Mouse (Mus musculus): Measurements from ENCODE around the gene Ptpn12. TPM values are rescaled to one million over a fixed set of nuclear protein-coding genes. Genes with fewer than 3 reads are reported as not detected.
"Not testable (repeated sequence)": the region's sequence is repeated elsewhere in the genome, so short reads cannot be mapped to it uniquely, and the experiment has no call there.

The Ptpn12 gene
- polyA plus RNA-seq, 1 experiment from 2014 or later = 25.6 TPM

DNA sequence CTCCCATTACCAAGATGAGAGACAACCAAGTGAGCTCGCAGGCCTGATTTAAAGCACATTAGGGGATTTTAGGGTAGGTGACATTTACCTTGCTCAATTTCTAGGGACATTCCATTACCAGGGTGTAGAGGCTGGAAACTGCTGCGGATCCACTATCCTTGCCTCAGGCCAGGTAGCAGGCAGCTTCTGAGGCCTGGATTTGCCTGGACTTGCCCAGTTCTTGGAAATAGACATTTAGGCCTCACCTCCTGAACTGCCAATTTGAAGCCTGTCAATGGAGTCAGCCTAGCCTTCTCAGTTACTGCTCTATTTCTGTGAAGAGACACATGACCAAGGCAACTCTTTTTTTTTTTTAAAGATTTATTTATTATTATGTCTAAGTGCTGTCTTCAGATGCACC, 94.8 kb downstream of the Ptpn12 start:
- H3K9me3 ChIP-seq = peaks cover 9% of the 10 kb centered on the region; the same call in 1 of the 2 replicates
- H3K27ac ChIP-seq (replicated peaks) = no peak overlapping the region
- 81% methylated on average over 2 of the region's 2 CpGs for WGBS
- H3K4me3 ChIP-seq = no peak overlapping the region
- DNase-seq (ENCODE audit: low spot score) = no peak
- no peaks in the 10 kb centered on the region for H3K27me3 ChIP-seq (replicated peaks; ENCODE audit: low read depth, poor library complexity, severe bottlenecking)
- no peaks in the 10 kb centered on the region for H3K4me1 ChIP-seq
- H3K36me3 ChIP-seq (replicated peaks) = peaks cover 15% of the 10 kb centered on the region

DNA sequence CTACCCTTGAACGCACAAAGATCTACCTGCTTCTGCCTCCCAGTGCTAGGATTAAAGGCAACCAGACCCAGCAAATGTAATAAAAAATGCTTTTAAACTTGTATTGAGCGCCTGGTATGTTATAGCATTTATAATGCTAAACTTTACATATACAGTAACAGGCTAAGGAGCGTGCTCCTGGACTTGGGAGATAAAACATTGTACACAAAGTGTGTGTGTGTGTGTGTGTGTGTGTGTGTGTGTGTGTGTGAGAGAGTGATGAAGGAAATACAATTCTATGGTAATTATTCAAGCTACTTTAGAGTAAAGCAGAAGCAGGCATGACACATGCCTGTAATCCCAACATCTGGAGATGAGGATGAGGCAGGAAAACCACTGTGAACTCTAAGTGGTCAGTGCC, 99.4 kb downstream of the Ptpn12 start, which contains the start of gene Rsbn1l:
Rsbn1l (minus strand) TSS at position 101 of the 400 bp plus-strand sequence.
- no peak for DNase-seq (ENCODE audit: low spot score)
- H3K36me3 ChIP-seq (replicated peaks) = peaks cover 15% of the 10 kb centered on the region
- 94% methylated on average over 3 of the region's 3 CpGs for WGBS
- 0 out of 2 replicates have a peak, but pooled peaks cover 7% of the 10 kb centered on the region for H3K4me1 ChIP-seq
- H3K27ac ChIP-seq (replicated peaks) = no peak within 1 kb of the TSS
- H3K4me3 ChIP-seq = no peak within 1 kb of the TSS
- no peaks in the 10 kb centered on the region for H3K27me3 ChIP-seq (replicated peaks; ENCODE audit: low read depth, poor library complexity, severe bottlenecking)
- H3K9me3 ChIP-seq = peaks cover 9% of the 10 kb centered on the region; the same call in 1 of the 2 replicates

DNA sequence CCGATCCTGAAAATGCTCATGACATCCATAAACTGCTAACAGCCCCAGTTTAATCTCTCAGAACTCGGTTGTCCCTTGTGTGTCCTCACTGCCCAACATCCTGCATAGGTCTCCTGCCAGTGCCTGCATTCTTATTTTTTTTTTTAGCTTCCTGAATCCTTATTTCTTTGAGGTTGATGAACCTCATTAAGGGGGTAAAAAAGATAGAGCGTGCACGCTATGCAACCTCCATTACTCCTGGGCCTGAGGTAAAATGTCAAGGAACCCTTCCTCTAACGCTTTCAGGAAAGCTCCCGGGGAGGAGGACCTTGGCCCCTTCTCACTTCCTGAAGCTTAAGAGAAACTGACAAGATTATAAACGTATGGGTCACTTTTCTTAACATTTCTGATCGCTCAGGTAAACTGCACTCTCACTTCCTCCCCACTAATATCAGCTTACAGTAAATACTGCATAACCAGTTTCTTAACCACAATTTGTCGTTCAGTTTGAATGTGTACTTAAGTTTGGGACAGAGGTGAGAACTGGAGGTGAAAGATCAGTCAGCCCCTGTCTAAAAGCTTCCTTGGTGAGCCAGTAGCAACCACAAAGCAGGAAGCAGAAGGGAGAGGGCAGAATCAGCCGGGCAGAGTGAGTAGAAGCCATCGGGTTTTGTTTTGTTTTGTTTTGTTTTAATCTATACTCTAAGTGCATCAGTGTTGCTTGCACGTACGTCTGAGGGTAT, 100.4 kb downstream of the Ptpn12 start:
- H3K27me3 ChIP-seq (replicated peaks; ENCODE audit: low read depth, poor library complexity, severe bottlenecking) = no peaks in the 10 kb centered on the region
- 72% methylated on average over 13 of the region's 13 CpGs for WGBS
- DNase-seq (ENCODE audit: low spot score) = no peak
- peaks cover 9% of the 10 kb centered on the region; the same call in 1 of the 2 replicates for H3K9me3 ChIP-seq
- peaks cover 15% of the 10 kb centered on the region for H3K36me3 ChIP-seq (replicated peaks)
- no peak overlapping the region for H3K27ac ChIP-seq (replicated peaks)
- H3K4me1 ChIP-seq = 0 out of 2 replicates have a peak, but pooled peaks cover 7% of the 10 kb centered on the region
- H3K4me3 ChIP-seq = no peak overlapping the region

DNA sequence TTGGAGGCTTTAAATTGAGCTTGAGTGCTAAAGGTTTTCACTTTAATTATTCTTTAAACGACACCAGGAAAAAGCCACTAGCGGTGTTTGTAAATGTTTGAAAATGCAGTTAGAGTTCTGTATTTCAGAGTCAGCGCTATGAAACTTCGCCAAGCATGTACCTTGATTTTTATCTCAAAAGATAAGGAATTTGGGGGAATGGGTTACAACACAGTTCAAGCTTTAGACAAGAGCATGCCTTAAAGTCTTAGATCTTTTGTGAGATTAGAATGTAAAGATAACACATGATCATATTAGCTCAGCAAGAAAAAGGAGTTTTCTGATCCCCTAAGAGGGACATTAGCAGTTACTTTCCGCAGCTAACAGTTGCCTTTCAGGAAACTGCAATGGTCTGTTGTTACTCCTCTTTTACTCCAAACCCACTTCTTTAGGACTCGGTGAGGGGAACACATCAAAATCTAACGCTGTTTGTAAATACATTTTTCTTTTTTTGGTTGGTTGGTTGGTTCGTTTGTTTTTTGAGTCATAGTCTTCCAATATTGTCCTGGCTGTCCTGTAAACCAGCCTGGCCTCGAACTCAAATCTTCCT, 103.3 kb downstream of the Ptpn12 start:
- peaks cover 6% of the 10 kb centered on the region; the same call in 1 of the 2 replicates for H3K9me3 ChIP-seq
- H3K4me1 ChIP-seq = peaks cover 17% of the 10 kb centered on the region
- peak overlapping the region; percentile 96 for H3K4me3 ChIP-seq
- no peaks in the 10 kb centered on the region for H3K27me3 ChIP-seq (replicated peaks; ENCODE audit: low read depth, poor library complexity, severe bottlenecking)
- peaks cover 9% of the 10 kb centered on the region; the same call in 1 of the 2 replicates for H3K36me3 ChIP-seq (replicated peaks)
- no peak for DNase-seq (ENCODE audit: low spot score)
- WGBS = 24% methylated on average over 9 of the region's 9 CpGs
- peak overlapping the region; percentile 99 for H3K27ac ChIP-seq (replicated peaks)

DNA sequence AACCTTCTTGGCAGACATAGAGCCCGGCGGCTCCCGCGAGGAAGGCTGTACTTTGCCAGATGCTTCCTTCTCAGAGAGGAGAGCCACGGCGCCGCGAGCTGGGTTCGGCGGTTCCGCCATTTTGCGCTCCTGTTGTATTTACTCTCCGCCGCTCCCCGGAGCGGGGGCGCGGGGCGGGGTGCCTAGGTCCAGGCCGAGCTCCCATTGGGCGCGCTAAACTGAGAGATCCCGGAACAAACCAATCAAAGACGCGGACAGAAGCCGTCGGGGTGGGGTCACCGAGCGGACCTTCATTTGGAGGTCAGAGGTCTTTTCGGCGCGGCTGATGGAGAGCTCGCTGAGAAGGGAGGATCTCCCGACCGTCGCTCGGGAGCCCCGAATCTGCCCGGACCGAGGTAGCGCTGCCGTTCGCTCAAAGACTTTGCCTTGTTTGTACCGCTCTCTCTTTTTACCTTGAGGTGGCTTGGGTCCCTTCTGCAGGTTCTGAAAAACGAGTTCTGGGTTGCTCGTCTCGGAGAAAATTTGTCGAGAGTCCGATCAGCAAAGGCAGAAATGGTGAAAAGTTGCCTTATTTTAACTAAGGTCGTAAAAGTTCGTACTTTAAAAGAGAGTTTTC, 103.9 kb downstream of the Ptpn12 start:
- WGBS = under 1% methylated on average over 51 of the region's 51 CpGs
- H3K9me3 ChIP-seq = peaks cover 2% of the 10 kb centered on the region; the same call in 1 of the 2 replicates
- H3K4me3 ChIP-seq = peak overlapping the region; percentile 96
- H3K4me1 ChIP-seq = peaks cover 17% of the 10 kb centered on the region
- peak; percentile 97 for DNase-seq (ENCODE audit: low spot score)
- peak overlapping the region; percentile 99 for H3K27ac ChIP-seq (replicated peaks)
- peaks cover 5% of the 10 kb centered on the region; the same call in 1 of the 2 replicates for H3K36me3 ChIP-seq (replicated peaks)
- no peaks in the 10 kb centered on the region for H3K27me3 ChIP-seq (replicated peaks; ENCODE audit: low read depth, poor library complexity, severe bottlenecking)

DNA sequence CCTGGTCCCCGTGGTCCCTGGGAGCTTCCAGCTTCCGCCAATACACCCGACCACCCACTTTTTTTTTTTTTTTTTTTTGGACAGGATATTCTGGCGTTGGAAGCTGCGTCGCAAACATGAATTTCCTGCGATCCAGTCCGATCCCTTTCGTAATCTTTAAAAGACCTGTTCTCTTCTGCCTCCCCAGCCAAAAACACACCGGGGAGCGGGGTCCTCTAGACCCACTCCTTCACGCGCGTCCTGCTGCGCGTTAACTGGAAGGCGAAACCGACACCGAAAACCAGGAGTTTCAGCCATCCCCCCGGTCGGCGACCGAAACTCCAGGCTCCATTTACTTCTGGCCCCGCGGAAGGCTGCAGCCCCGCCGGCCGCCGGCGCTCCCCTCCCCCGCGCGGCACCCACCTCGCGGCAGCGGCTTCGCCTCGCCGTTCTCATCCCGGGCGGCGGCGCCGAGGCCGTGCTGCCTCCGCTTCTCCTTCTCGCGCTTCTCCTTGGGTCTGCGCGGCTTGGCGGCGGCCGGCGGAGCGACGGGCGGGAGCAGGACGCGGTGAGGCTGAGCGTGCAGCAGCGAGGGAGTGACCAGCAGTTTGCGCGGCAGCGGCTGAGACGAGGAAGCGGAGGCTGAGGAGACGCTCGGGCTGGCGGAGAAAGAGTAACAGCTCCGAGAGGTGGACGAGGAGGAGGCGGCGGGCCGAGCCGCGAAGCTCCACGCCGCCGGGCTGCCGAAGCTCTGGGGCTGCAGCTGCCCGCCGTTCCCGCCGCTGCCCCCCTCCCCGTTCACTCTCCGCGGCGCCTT, 104.7 kb downstream of the Ptpn12 start:
- H3K27ac ChIP-seq (replicated peaks) = peak overlapping the region; percentile 99
- H3K4me1 ChIP-seq = peaks cover 17% of the 10 kb centered on the region
- H3K27me3 ChIP-seq (replicated peaks; ENCODE audit: low read depth, poor library complexity, severe bottlenecking) = no peaks in the 10 kb centered on the region
- H3K9me3 ChIP-seq = no peaks in the 10 kb centered on the region
- H3K4me3 ChIP-seq = peak overlapping the region; percentile 96
- WGBS = under 1% methylated on average over 88 of the region's 88 CpGs
- no peaks in the 10 kb centered on the region for H3K36me3 ChIP-seq (replicated peaks)
- DNase-seq (ENCODE audit: low spot score) = peak; percentile 77

DNA sequence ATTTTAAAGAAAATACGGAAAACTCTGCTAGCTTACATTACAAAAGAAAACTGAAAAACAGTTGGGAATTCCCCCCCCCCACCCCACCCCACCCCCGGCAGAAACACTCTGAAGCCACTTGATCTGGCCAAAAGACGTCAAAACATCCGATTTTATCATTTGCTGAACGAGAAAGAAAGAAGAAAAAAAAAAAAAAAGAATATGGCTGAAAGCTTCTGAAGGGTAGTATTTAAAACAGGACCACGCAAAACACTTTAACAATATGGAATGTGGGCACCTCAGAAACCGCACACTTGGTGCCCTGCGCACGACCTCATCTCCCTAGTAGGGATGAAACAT, 105.2 kb downstream of the Ptpn12 start:
- H3K36me3 ChIP-seq (replicated peaks) = no peaks in the 10 kb centered on the region
- H3K9me3 ChIP-seq = no peaks in the 10 kb centered on the region
- peaks cover 18% of the 10 kb centered on the region for H3K4me1 ChIP-seq
- H3K4me3 ChIP-seq = peak overlapping the region; percentile 96
- WGBS = under 1% methylated on average over 9 of the region's 9 CpGs
- DNase-seq (ENCODE audit: low spot score) = no peak
- no peaks in the 10 kb centered on the region for H3K27me3 ChIP-seq (replicated peaks; ENCODE audit: low read depth, poor library complexity, severe bottlenecking)
- H3K27ac ChIP-seq (replicated peaks) = peak overlapping the region; percentile 99

DNA sequence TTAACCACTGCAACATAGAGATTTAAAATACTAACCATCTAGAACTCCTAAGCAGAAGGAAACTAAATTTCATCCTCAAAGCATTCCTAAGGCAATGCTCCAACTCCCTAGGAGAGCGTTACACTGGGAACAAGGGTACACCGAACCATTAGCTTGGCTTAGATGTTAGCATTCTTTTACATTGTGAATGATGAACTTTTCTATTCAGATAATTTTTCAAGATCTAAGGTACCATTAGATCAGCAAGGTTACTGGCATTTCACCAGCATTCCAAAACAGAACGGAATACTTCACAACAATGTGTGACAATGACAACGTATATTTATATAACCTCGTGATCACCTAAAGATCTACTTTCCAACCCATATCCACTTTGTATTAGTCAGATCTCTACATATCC, 105.6 kb downstream of the Ptpn12 start:
- Histone ChIP-seq H3K27ac (replicated peaks) (peak overlapping the region; percentile 99; the same call in 1 of the 2 replicates), H3K36me3 (replicated peaks) (no peaks in the 10 kb centered on the region), H3K4me1 (peaks cover 22% of the 10 kb centered on the region), H3K27me3 (replicated peaks; ENCODE audit: low read depth, poor library complexity, severe bottlenecking) (no peaks in the 10 kb centered on the region), H3K4me3 (peak overlapping the region; percentile 96), H3K9me3 (no peaks in the 10 kb centered on the region)
- no peak for DNase-seq (ENCODE audit: low spot score)
- WGBS = 23% methylated on average over 5 of the region's 5 CpGs

DNA sequence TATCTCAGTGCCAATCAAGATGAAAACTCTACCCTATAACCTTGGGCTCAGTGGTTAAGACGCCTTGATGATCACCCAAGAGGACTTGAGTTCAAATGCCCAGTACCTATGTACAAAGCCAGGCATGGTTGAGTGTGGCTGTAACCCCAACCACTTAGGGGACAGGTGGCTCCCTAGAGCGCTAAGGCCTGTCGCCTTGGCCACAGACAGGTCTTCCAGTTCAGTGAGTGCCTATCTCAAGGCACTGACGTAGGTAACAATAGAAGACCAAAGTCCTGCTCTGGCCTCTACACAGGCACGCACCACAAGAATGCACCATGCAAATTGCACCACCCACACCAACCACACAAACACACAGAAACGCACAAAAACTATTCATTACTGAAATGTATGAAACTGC, 108.8 kb downstream of the Ptpn12 start:
- no peaks in the 10 kb centered on the region for H3K36me3 ChIP-seq (replicated peaks)
- peaks cover 16% of the 10 kb centered on the region for H3K4me1 ChIP-seq
- WGBS = 89% methylated on average over 6 of the region's 6 CpGs
- H3K27me3 ChIP-seq (replicated peaks; ENCODE audit: low read depth, poor library complexity, severe bottlenecking) = no peaks in the 10 kb centered on the region
- no peak for DNase-seq (ENCODE audit: low spot score)
- H3K27ac ChIP-seq (replicated peaks) = no peak overlapping the region
- no peak overlapping the region for H3K4me3 ChIP-seq
- H3K9me3 ChIP-seq = no peaks in the 10 kb centered on the region

DNA sequence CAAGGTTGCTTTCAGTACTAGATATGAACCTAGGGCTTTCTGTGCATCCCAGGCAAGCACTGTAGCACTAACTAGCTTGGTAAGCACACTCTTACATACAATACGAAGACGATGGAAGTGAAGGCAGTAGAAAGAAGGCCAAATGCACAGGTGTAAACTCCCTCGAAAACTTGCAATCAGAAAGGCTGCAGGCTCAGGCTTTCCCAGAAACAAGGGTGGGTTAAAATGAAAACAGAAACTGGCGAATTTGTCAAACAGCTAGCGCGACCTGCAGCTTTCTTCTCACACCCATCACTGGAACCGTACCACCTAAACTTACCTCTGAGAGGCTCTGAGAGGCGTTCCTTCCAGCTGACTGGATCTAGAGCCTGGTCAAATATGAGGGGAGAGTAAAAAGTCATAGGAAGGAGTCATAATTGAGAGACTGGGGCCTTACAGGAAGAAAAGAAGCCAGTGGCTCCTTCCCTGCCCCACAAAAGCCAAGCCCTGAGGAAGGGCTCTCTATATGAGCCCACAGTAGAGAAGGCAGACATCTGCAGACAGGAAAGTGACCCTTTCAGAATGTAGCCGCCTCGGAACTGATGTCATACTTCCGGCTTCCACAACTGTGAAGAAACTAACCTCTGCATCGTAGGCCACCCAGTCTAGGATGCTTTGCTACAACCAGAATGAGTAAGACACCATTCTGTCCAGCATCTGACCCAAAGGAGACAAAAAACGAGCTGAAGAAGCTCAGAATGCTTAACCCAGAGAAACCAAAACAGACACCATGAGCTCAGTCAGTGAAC, 110.6 kb downstream of the Ptpn12 start:
- Histone ChIP-seq H3K27me3 (replicated peaks; ENCODE audit: low read depth, poor library complexity, severe bottlenecking) (no peaks in the 10 kb centered on the region), H3K27ac (replicated peaks) (no peak overlapping the region), H3K9me3 (no peaks in the 10 kb centered on the region), H3K36me3 (replicated peaks) (peaks cover 7% of the 10 kb centered on the region), H3K4me1 (peaks cover 16% of the 10 kb centered on the region), H3K4me3 (no peak overlapping the region)
- WGBS = 81% methylated on average over 13 of the region's 13 CpGs
- no peak for DNase-seq (ENCODE audit: low spot score)

DNA sequence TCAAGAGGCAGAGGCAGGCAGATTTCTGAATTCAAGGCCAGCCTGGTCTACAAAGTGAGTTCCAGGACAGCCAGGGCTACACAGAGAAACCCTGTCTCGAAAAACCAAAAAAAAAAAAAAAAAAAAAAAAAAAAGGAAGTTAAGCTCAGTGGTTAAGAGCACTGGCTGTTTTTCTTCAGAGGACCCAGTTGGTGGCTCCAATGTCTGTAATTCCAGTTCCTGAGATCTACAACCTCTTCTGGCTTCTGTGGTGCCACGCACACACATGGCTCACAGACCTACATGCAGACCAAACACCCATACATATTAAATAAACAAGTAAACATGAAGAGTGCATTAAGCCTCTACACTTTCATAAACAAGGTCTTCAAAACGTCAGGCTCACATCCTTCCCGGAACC, 111.9 kb downstream of the Ptpn12 start:
- not testable (repeated sequence) for H3K27ac ChIP-seq (replicated peaks); H3K27me3 ChIP-seq (replicated peaks; ENCODE audit: low read depth, poor library complexity, severe bottlenecking); DNase-seq (ENCODE audit: low spot score); H3K4me3 ChIP-seq; H3K36me3 ChIP-seq (replicated peaks); H3K9me3 ChIP-seq
- peaks cover 12% of the 10 kb centered on the region for H3K4me1 ChIP-seq
- 82% methylated on average over 4 of the region's 4 CpGs for WGBS

All from embryonic facial prominence, embryonic 10.5 days (tissue).